Mouse (Mus musculus) left cerebral cortex, postnatal 36 days (tissue): ENCODE data around the gene Tshz2. TPM values are rescaled to one million over a fixed set of nuclear protein-coding genes. Genes with fewer than 3 reads are reported as not detected.

Experiments
- DNase-seq, 2 experiments: peaks; one replicate each; pipeline ENCODE4 v3.0.0; 2021 to 2022; ENCODE audit warnings: low spot score in 2 of 2, mixed read lengths in 1 of 2
- intact Hi-C: fragments of 180-260 bp; cut with DNase I; formaldehyde crosslinking; loops from one replicate; pipeline ENCODE4 v1.15.1; 2025
- total RNA-seq, 2 experiments: library from RNA; stranded (reverse); gene quantifications; 2 replicates each; pipeline ENCODE4 v1.2.3; 2021

The Tshz2 gene
- total RNA-seq, 2 experiments from 2014 or later = 28.2 to 54.5 TPM

GRCm38 (mm10) chr2:169615998-169616397, 16.8 kb upstream of the Tshz2 start:
- intact Hi-C loops = no loop called here

DNA sequence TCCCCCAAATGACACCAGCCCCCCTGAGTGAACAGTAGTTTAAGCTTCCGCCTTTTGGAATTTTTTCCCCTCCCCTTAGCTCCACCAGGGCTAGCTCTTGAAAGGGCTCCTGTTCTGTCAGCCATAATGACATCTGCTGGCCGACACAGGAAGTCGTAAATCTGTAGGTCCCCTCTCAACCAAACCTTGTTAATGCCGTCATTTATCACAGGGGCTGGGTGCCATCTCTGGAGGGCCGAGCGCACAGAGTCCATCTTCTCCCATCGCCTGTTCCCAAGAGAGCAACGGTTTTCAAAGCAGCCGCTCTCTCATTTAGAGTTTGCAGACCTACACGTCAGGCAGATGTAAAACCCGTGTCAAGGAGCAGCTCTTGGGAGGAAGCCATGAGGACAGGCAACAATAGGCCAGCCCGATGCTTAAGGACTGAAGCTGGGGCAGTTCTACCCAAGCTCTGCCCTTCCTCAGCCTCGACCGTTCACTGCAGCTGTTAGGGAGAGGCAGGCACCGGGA, 11.6 kb upstream of the Tshz2 start:
- no peak for DNase-seq
- intact Hi-C loops = no loop called here

More at GRCm38 (mm10) chr2:169615998-169616397, 16.8 kb upstream of the Tshz2 start:
- DNase-seq = no peak

- intact Hi-C loops = loop anchor here (10.0 kb wide), 1 partner anchor 575 kb away; no protein-coding TSS in a partner anchor
- DNase-seq = no peak
These were observed 2.7 kb upstream of the Tshz2 start for GRCm38 (mm10) chr2:169630070-169630469.

GRCm38 (mm10) chr2:169633491-169634289, 877 bp downstream of the Tshz2 start:
- DNase-seq = peak; percentile 25 to 45
- intact Hi-C loops = loop anchor here (10.0 kb wide), 1 partner anchor 579 kb away; no protein-coding TSS in a partner anchor

DNA sequence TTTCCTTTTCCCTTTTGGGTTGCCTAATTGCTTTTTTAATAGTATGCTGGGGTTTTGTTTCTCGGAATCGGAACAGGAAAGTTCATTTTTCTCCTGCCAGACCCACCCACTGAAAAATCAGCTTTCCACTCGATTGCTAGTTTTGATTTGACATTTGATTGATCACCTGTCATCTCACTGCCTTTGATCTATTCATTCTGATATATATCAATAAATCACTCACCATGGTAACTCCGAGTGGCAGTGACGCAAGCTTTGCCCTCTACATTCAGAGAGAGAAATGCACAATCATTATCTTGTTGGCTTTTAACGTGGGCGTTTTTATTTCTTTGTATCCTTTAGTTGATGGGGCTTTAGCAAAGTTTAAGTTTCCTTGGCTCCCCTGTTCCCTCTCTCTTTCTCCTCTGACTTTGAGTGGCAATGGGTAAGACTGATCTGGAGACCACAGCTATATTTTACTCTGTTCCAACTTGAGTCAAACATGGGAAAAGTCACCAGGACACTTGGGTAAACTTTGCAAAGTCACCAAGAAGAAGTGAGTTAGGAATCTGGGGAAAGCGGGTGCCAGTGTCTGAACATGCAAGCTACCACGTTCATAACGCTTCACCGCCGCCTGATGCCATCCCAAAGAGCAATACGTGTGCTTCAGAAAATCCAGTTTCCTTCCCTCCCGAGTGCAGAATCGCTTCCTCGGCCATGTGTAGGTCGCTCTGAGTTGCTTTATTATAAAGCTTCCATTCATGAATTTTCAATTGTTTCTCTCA, 2.0 kb downstream of the Tshz2 start:
- no peak for DNase-seq
- intact Hi-C loops = loop anchor here (5.0 to 10.0 kb wide), 2 partner anchors 48 to 580 kb away; no protein-coding TSS in a partner anchor

- intact Hi-C loops = loop anchor here (5.0 to 10.0 kb wide), 2 partner anchors 47 to 581 kb away; no protein-coding TSS in a partner anchor
- no peak for DNase-seq
These were observed 2.6 kb downstream of the Tshz2 start for GRCm38 (mm10) chr2:169635428-169635827.

GRCm38 (mm10) chr2:169636414-169636813, 3.6 kb downstream of the Tshz2 start:
- no peak for DNase-seq
- intact Hi-C loops = loop anchor here (5.0 to 10.0 kb wide), 2 partner anchors 46 to 582 kb away; no protein-coding TSS in a partner anchor

GRCm38 (mm10) chr2:169641547-169641946, 8.7 kb downstream of the Tshz2 start:
- no peak for DNase-seq

GRCm38 (mm10) chr2:169642420-169642819, 9.6 kb downstream of the Tshz2 start:
- intact Hi-C loops = no loop called here

More at GRCm38 (mm10) chr2:169641547-169641946, 8.7 kb downstream of the Tshz2 start:
- intact Hi-C loops = no loop called here

GRCm38 (mm10) chr2:169647091-169647490, 14.3 kb downstream of the Tshz2 start:
- intact Hi-C loops = no loop called here

More at GRCm38 (mm10) chr2:169642420-169642819, 9.6 kb downstream of the Tshz2 start:
- no peak for DNase-seq

GRCm38 (mm10) chr2:169649262-169649885, 16.6 kb downstream of the Tshz2 start:
- DNase-seq = no peak
- intact Hi-C loops = no loop called here

More at GRCm38 (mm10) chr2:169647091-169647490, 14.3 kb downstream of the Tshz2 start:
- DNase-seq = no peak

GRCm38 (mm10) chr2:169653282-169653681, 20.5 kb downstream of the Tshz2 start:
- DNase-seq = no peak
- intact Hi-C loops = no loop called here

GRCm38 (mm10) chr2:169663792-169664191, 31.0 kb downstream of the Tshz2 start:
- intact Hi-C loops = no loop called here
- no peak for DNase-seq

GRCm38 (mm10) chr2:169671264-169671663, 38.5 kb downstream of the Tshz2 start:
- intact Hi-C loops = no loop called here
- no peak for DNase-seq

- intact Hi-C loops = no loop called here
- no peak for DNase-seq
These were observed 41.0 kb downstream of the Tshz2 start for GRCm38 (mm10) chr2:169673786-169674185.

GRCm38 (mm10) chr2:169674209-169674608, 41.4 kb downstream of the Tshz2 start:
- intact Hi-C loops = no loop called here
- DNase-seq = no peak

- no peak for DNase-seq
- intact Hi-C loops = no loop called here
These were observed 46.5 kb downstream of the Tshz2 start for GRCm38 (mm10) chr2:169679264-169679663.

GRCm38 (mm10) chr2:169679951-169680350, 47.1 kb downstream of the Tshz2 start:
- no peak for DNase-seq
- intact Hi-C loops = loop anchor here (5.0 kb wide), 1 partner anchor 43 kb away; no protein-coding TSS in a partner anchor

DNA sequence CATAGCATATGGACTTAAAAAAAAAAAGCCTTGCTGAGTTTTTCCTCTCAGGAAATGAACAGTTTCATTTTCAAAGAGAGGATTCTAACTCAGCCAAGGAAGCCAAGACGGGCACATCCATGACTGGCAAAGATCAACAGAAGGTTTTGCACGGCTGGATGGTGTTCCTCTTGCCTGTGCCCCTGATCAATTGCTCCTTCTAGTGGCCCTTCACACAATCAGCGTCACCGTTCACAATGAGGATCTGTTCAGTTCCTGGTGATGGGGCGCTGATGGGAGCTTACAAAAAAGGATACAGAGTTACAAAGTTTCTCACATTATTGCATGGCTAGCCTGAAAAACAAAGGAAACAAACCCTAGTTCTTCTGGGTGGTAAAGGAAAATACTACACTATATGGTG, 52.4 kb downstream of the Tshz2 start:
- no peak for DNase-seq
- intact Hi-C loops = no loop called here
